Mouse (Mus musculus) cerebellum, adult 18-20 months (tissue): ENCODE data around the gene Ndufb10.

ENCODE experiments used
- DNase-seq, 2 experiments: peaks; one replicate each; pipeline ENCODE4 v3.0.0; 2021

Ndufb10 gene

GRCm38 (mm10) chr17:24706982-24707800 is 17.1 kb downstream of the Ndufb10 start, which contains the start of gene Tbl3:
Tbl3 (minus strand) TSS chr17:24707660.
- peak; percentile 92 to 96 for DNase-seq

DNA sequence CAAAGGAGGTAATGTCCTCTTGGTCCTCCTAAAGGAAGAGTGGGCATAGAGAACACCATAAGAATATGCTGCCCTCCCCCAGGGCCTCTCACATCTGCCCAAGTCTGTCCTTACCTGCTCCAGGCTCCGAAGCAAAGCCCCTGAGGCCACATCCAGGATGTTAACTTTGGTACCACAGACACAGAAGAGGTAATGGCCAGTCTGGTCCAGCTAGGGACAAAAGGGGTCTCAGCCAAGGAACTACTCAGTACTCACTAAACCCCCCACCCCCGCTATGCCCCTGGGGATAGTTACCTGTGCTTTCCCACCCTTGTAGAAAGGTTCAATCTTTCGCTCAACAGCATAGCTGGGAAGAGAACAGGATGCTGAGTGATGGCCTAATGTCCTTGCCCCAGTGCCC is 18.5 kb downstream of the Ndufb10 start:
- DNase-seq: peak in 1 of 2 experiments; percentile 3

DNA sequence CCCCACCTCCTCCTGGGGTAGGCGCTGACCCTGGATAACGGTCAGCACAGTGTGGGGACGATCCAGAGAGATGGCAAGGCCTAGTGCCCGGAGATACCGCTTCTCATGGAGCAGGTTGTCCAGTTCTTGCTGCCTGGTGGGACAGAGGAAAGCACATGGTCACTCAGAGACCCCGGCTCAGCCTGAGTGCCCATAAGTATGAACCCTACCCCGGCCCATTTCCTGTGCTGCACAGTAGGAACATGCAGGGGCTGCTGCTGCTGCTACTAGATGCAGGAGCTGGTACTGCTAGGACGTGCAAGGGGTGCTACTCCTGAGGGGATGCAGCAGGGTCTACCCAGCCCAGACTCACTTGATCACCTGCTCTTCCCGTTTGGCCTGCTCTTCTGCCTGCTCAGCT is 23.0 kb downstream of the Ndufb10 start:
- no peak for DNase-seq

GRCm38 (mm10) chr17:24699473-24699872 is 24.8 kb downstream of the Ndufb10 start:
- no peak for DNase-seq

DNA sequence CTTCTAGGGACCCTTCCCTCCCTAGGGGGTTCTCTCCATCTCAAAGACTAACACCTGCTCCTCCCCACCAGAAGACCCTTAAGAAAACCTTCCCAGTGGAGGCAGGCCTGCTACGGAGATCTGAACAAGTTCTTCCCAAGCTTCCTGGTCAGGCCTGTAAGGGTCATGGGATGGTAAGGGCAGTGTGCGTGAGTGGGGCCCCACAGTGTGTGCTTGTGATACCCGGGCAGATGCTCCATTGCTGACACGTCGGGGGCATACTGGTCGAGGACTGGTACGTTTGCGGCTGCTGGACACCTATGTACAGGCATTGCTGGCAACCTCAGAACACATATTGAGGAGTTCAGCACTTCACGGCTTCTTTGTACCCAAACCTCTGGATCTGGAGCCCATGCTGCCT is 25.6 kb downstream of the Ndufb10 start:
- no peak for DNase-seq

DNA sequence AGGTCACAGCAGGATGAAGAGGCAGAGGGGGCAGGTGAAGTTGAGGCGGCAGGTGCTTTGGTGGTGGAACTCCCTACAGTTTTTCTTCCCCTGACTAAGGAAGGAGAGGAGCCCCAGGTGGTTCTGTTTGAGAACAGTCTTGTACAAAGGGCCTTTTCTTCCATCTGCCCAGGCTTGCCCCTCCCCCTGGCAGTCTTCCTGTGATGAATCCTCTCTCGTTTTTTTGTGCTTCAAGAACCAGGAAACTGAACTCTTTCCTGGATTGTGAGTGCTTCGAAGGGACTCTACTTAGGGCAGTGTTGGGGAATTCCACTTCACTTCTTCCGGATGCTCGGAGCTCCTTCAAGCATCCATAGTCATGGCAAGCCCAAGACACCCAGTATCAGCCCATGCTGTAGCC is 26.3 kb downstream of the Ndufb10 start:
- no peak for DNase-seq

DNA sequence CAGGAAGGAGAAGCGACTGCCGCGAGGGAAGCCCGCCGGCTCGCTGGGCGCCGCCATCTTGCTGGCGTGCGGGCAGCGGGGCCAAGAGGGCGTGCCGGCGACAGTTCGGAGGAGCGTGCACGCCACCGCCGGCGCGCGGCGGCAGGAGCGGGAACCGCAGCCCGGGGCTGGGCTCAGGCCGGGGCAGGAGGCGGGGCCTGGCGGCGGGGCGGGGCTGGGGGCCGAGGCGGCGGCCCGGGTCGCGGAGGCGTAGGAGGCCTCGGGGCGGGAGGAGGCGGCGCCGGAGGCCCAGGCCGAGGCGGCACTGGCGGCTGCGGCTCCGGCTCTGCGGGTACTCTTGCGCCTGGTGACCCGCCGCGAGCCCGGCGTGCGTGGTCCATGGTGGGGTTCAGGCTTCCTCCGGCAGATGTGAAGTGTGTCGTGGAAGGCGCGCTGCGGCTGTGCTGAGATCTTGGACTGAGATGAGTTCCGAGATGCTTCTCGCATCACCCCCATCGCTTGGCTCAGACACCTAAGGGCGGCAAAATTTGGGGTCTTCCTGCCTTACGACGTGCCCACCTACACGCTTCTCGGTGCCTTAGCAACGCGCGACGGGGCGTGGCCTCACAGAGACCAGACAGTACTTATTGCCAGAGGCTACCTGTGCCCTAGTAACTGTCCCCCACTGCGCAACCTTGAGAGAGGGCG is 28.1 kb downstream of the Ndufb10 start, which contains the start of the genes Gfer and Noxo1:
Gene Gfer (minus strand): TSS at position 146 of the 687 bp plus-strand sequence.
Gene Noxo1 (plus strand): TSS at position 224 of the 687 bp plus-strand sequence.
- DNase-seq: peak; percentile 89 to 91

DNA sequence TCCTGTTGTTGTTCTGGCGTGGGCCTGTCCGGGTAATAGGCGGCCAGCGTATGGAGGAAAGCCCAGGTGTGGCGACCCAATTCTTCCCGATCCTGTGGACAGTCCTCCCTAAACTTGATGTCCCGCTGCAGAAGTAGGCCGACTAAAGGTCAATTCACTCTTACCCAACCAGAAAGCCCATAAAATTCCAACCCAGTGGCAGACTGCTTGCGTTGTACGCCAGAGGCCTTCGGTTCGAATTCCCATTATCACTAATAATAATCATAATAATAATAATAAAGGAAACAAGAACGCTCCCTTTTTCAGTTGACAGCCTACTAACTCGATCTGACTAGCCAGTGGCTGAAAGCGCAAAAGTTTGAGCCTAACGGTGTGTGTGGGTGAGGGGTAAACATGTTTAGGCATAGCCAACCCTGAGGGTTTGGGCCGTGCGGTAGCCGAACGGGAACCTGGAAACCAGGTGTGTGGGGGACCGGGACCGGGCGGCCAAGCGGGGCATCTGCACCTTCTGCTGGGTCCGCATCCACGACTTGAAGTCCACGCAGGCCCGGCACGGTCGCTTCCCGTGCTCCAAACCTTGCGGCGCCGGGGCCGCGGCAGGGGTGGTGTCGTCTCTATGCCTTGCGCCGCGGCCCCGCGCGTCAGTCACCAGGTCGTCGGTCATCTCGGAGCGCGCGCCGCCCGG is 28.8 kb downstream of the Ndufb10 start:
- no peak for DNase-seq

DNA sequence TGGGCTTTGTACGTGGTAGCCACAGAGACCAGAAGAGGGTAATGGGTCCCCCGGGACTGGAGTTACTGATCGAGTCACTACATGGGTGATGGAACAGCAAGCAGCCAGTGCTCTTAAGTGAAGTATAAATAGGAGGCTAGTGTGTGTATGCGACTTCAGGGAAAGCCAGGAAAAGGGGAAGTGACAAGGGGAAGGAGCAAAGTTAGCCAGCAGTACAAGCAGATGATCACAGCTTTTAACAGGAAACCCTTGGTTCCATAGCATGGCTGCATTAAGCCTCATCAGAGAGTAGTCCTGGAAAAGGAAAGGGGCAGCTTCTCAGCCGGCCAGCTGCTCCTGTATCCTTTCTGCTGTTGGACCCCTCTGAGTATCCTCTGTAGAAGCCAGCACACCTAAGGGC is 31.9 kb downstream of the Ndufb10 start:
- DNase-seq: no peak

GRCm38 (mm10) chr17:24689251-24690081 is 34.8 kb downstream of the Ndufb10 start, which contains the start of gene Syngr3:
Syngr3 (minus strand) TSS chr17:24689955.
- DNase-seq: peak; percentile 53 to 76

DNA sequence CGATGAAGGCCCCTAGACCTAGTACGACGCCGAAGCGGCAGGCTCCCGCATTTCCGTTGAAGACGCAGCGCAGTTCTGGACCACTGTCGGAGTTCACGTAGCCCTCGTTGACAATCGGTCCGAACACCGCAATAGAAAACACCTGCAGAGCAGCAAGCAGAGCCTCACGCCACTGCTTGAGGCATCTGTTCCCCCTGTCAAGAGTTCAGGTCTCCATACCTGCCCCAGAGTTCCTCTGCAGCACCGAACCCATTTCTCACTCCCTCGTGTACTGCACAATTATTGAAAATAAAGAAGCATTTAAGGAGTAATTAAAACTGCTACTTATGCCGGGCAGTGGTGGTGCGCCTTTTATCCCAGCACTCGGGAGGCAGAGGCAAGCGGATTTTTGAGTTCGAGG is 36.7 kb downstream of the Ndufb10 start:
- DNase-seq: no peak

- peak; percentile 53 to 54 for DNase-seq
Measured at GRCm38 (mm10) chr17:24687146-24687595, 37.1 kb downstream of the Ndufb10 start.

GRCm38 (mm10) chr17:24686514-24686913 is 37.8 kb downstream of the Ndufb10 start:
- peak in 1 of 2 experiments; percentile 38 for DNase-seq

DNA sequence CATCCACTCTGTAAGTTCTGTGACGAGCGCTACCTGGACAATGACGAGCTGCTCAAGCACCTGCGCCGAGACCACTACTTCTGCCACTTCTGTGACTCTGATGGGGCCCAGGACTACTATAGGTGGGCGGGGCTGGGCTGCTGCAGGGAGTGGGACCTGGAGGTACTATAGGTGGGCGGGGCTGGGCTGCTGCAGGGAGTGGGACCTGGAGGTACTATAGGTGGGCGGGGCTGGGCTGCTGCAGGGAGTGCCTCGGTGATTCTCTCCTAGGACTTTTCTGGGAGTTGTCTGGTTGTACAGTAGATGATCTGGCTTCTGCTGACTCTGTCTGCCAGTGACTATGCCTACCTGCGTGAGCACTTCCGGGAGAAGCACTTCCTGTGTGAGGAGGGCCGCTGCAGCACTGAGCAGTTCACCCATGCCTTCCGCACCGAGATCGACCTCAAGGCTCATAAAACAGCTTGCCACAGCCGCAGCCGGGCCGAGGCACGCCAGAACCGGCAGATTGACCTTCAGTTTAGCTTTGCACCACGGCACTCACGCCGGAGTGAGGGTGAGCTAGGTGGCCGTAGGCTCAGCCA is 46.7 kb downstream of the Ndufb10 start:
- peak in 1 of 2 experiments; percentile 2 for DNase-seq

GRCm38 (mm10) chr17:24676877-24677276 is 47.4 kb downstream of the Ndufb10 start:
- DNase-seq: no peak

DNA sequence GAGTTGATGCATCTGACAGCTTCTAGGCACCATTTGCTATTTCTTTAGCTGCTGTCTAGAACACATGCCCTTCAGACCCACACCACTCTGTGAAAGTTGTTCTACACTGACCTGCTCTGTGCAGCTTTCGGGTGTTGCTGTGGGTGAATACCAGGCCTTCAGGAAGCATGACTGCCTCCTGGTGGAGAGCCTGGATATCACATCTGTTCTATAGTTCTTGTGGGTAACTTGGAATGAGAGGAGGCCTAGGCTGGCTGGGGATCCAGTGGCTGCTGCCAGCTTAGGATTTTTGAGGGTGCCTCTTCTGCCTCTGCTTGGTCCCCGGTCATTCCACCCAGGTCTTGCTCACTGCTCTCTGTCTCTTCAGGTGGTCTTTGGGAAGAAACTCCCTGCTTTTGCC is 48.1 kb downstream of the Ndufb10 start:
- DNase-seq: peak; percentile 71 to 73

DNA sequence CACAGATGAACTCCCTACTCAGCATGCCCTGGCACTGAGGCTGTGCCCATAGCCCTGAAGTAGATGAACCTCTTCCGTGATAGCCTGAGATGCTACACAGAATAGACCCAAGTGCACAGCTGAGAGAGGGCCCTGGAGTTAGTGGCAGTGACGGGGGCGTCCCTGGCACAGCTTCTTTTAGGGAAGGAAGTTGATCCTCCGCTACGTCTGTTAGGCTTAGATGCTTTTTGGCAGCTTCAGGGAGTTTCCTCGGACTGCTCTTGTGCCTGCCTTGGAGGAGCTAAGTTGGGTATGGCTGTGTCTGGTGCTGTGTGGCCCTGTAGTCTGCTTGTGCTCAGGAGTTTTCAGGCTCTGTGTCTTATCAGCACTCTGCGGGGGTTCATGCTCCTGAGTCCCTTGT is 50.0 kb downstream of the Ndufb10 start:
- peak in 1 of 2 experiments; percentile 15 for DNase-seq

GRCm38 (mm10) chr17:24672141-24672540 is 52.1 kb downstream of the Ndufb10 start:
- peak in 1 of 2 experiments; percentile 10 for DNase-seq
